Mouse (Mus musculus) adrenal gland, postnatal 36 days (tissue): ENCODE data around the gene Col18a1. TPM values are rescaled to one million over a fixed set of nuclear protein-coding genes. Genes with fewer than 3 reads are reported as not detected.

Experiments
- DNase-seq, 2 experiments: peaks; one replicate each; pipeline ENCODE4 v3.0.0; 2021; ENCODE audit warnings: mixed read lengths in 1 of 2
- long read RNA-seq, 2 experiments: library from polyadenylated mRNA; stranded (forward); transcript quantifications; one replicate each; pipeline ENCODE4 v2.0.0; 2021; ENCODE audit warnings: borderline sequencing depth in 2 of 2
- total RNA-seq, 2 experiments: library from RNA; stranded (reverse); gene quantifications; 2 replicates each; pipeline ENCODE4 v1.2.3; 2021

The Col18a1 gene
- total RNA-seq, result 10 to 100 TPM; 22.9 to 44.0 TPM
- long read RNA-seq, experiment 1, full-length matches to known transcripts, result 2 of 30 reads
- long read RNA-seq, experiment 1, partial matches to known transcripts, result 15 of 30 reads
- long read RNA-seq, experiment 1, other reads (novel, unspliced or antisense), result 13 of 30 reads
- long read RNA-seq, experiment 2, full-length matches to known transcripts, result 5 of 24 reads
- long read RNA-seq, experiment 2, partial matches to known transcripts, result 6 of 24 reads
- long read RNA-seq, experiment 2, other reads (novel, unspliced or antisense), result 13 of 24 reads

GRCm38 (mm10) chr10:77165963-77166717 lies at the start of gene Col18a1:
Gene Col18a1 (minus strand): TSS chr10:77166548.
- DNase-seq, result peak; percentile 72 to 83

- no peak for DNase-seq
Observed at GRCm38 (mm10) chr10:77215641-77216040, 49.3 kb upstream of the Col18a1 start.

- DNase-seq, result peak; percentile 36 to 55
Observed at GRCm38 (mm10) chr10:77214586-77214985, 48.2 kb upstream of the Col18a1 start.

- no peak for DNase-seq
Observed at GRCm38 (mm10) chr10:77213483-77213882, 47.1 kb upstream of the Col18a1 start.

- no peak for DNase-seq
Observed at GRCm38 (mm10) chr10:77212354-77213120, 46.2 kb upstream of the Col18a1 start.

GRCm38 (mm10) chr10:77211116-77211570 lies 44.8 kb upstream of the Col18a1 start:
- peak; percentile 90 to 91 for DNase-seq

- no peak for DNase-seq
Observed at GRCm38 (mm10) chr10:77210666-77211065, 44.3 kb upstream of the Col18a1 start.

GRCm38 (mm10) chr10:77209261-77209660 lies 42.9 kb upstream of the Col18a1 start:
- DNase-seq, result peak in 1 of 2 experiments; percentile 67

GRCm38 (mm10) chr10:77206565-77207079 lies 40.3 kb upstream of the Col18a1 start:
- peak; percentile 62 to 77 for DNase-seq

GRCm38 (mm10) chr10:77206134-77206533 lies 39.8 kb upstream of the Col18a1 start:
- no peak for DNase-seq

GRCm38 (mm10) chr10:77203960-77204359 lies 37.6 kb upstream of the Col18a1 start:
- no peak for DNase-seq

- no peak for DNase-seq
Observed at GRCm38 (mm10) chr10:77201919-77202318, 35.6 kb upstream of the Col18a1 start.

GRCm38 (mm10) chr10:77200295-77200694 lies 33.9 kb upstream of the Col18a1 start:
- DNase-seq, result no peak

GRCm38 (mm10) chr10:77199229-77199628 lies 32.9 kb upstream of the Col18a1 start:
- DNase-seq, result no peak

GRCm38 (mm10) chr10:77197469-77198209 lies 31.3 kb upstream of the Col18a1 start:
- no peak for DNase-seq

- no peak for DNase-seq
Observed at GRCm38 (mm10) chr10:77196676-77197075, 30.3 kb upstream of the Col18a1 start.

- DNase-seq, result no peak
Observed at GRCm38 (mm10) chr10:77196115-77196514, 29.8 kb upstream of the Col18a1 start.

GRCm38 (mm10) chr10:77193495-77193894 lies 27.1 kb upstream of the Col18a1 start:
- no peak for DNase-seq

GRCm38 (mm10) chr10:77192745-77193144 lies 26.4 kb upstream of the Col18a1 start:
- no peak for DNase-seq

- DNase-seq, result no peak
Observed at GRCm38 (mm10) chr10:77190967-77191915, 24.9 kb upstream of the Col18a1 start.
